Mouse (Mus musculus) forebrain, embryonic 14.5 days (tissue): ENCODE data around the gene Zfyve19. TPM values are rescaled to one million over a fixed set of nuclear protein-coding genes. Genes with fewer than 3 reads are reported as not detected.

Experiments used
- ATAC-seq: fragments of 200-750 bp; cut with Nextera tagmentation; 2 replicates; pipeline ENCODE4 v1.8.0; 2017; ENCODE audit warnings: mild to moderate bottlenecking, moderate library complexity
- DNase-seq: peaks from one replicate; pipeline ENCODE4 v3.0.0-alpha.2; 2015; ENCODE audit warnings: low spot score
- H3K27ac ChIP-seq: fragments of 300-500 bp; sonication (generic); 2 replicates; pipeline ENCODE4 v1.5.1; 2014; ENCODE audit warnings: low read depth, mild to moderate bottlenecking, control low read depth, low read length, moderate library complexity
- H3K27me3 ChIP-seq: fragments of 300-500 bp; sonication (generic); replicated peaks from 2 replicates; pipeline ENCODE4 v1.6.1; 2014; ENCODE audit warnings: low read length, control low read depth, mixed read lengths; ENCODE audit not compliant: control insufficient read depth, insufficient read depth
- H3K36me3 ChIP-seq: fragments of 300-500 bp; sonication (generic); 2 replicates; pipeline ENCODE4 v1.6.1; 2014; ENCODE audit warnings: low read length, control low read depth; ENCODE audit not compliant: control insufficient read depth, insufficient read depth
- H3K4me1 ChIP-seq: fragments of 300-500 bp; sonication (generic); 2 replicates; pipeline ENCODE4 v1.6.1; 2014; ENCODE audit warnings: antibody characterized with exemption, low read length, control low read depth; ENCODE audit not compliant: control insufficient read depth, insufficient read depth
- H3K4me2 ChIP-seq: fragments of 300-500 bp; sonication (generic); 2 replicates; pipeline ENCODE4 v1.6.1; 2014; ENCODE audit warnings: mild to moderate bottlenecking, control low read depth, low read length
- H3K4me3 ChIP-seq: fragments of 300-500 bp; sonication (generic); 2 replicates; pipeline ENCODE4 v1.5.1; 2014; ENCODE audit warnings: low read depth, low read length, control low read depth
- H3K9ac ChIP-seq: fragments of 300-500 bp; sonication (generic); 2 replicates; pipeline ENCODE4 v1.6.1; 2014; ENCODE audit warnings: mild to moderate bottlenecking, low read length, control low read depth, moderate library complexity
- H3K9me3 ChIP-seq: fragments of 300-500 bp; sonication (generic); replicated peaks from 2 replicates; pipeline ENCODE4 v1.6.1; 2016; ENCODE audit warnings: low read length, control low read depth, mixed read lengths; ENCODE audit not compliant: control insufficient read depth
- WGBS: fragments of 180-500 bp; shearing (Covaris S2); extraction: QIAGEN DNeasy Blood & Tissue Kit; methylation state at CpG from one replicate; pipeline ENCODE4 v1.1.7; 2014; 5-methylcytosine and 5-hydroxymethylcytosine counted together
- polyA plus RNA-seq: library from polyadenylated mRNA; unstranded; fragments of >200 nt; fragmentation: Nextera tagmentation; extraction: Ambion mirVana; gene quantifications from 2 replicates; pipeline ENCODE4 v1.2.1, GENCODE M21; 2014

Gene Zfyve19
- polyA plus RNA-seq, 1 experiment from 2014 or later, result 67.6 TPM

DNA sequence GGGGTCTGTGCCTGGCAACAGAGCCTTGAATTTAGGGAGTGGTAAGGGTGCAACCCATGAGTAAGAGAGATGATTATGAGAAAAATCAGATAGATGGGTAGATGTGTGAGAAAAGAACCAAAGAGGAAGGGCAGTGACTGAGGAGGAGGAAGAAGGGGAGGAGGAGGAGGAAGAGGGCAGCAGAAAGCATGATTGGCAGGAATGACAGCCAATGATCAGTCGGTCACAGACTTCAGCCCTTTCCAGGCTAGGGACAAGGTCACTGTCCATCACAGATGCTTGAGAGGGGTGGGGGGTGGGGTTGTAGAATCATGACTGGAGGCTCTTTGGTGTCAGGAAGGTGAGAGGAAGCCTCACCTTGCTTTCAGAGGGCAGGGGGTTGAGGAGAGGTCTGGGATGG lies 52.1 kb downstream of the Zfyve19 start:
- no peaks in the 10 kb centered on the region for H3K4me1 ChIP-seq
- no peaks in the 10 kb centered on the region for H3K27me3 ChIP-seq
- no peak for ATAC-seq
- no peak overlapping the region for H3K4me2 ChIP-seq
- DNase-seq, result no peak
- H3K9me3 ChIP-seq, result no peaks in the 10 kb centered on the region
- H3K36me3 ChIP-seq, result no peaks in the 10 kb centered on the region
- no peak overlapping the region for H3K4me3 ChIP-seq
- H3K9ac ChIP-seq, result no peak overlapping the region
- 50% methylated on average over 1 of the region's 1 CpGs for WGBS
- H3K27ac ChIP-seq, result no peak overlapping the region

DNA sequence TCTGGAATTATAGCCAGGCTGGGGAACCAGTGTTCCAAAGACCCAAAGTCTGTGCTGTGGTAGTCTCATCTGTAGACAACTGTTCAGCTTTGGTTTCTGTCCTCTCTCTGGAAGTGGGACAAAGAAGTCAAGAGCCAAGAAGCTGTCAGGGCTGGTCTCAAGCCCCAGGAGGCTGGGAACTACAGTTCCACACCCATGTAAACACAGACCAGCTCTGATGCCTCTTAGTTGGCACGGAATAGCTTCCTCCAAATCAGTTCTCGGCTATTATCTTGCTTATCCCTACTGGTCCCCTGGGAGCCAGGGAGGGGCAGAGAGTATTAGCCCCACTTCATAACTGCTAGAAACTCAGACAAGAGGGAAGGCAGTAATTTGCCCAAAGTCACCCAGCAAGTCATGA lies 52.9 kb downstream of the Zfyve19 start:
- DNase-seq (no peak), ATAC-seq (no peak)
- no peak overlapping the region for H3K4me3 ChIP-seq
- H3K4me1 ChIP-seq, result no peaks in the 10 kb centered on the region
- no peak overlapping the region for H3K4me2 ChIP-seq
- WGBS, result 63% methylated on average over 2 of the region's 2 CpGs
- H3K9ac ChIP-seq, result no peak overlapping the region
- H3K9me3 ChIP-seq, result no peaks in the 10 kb centered on the region
- no peaks in the 10 kb centered on the region for H3K36me3 ChIP-seq
- no peak overlapping the region for H3K27ac ChIP-seq
- no peaks in the 10 kb centered on the region for H3K27me3 ChIP-seq

GRCm38 (mm10) chr2:119262978-119263377 lies 54.6 kb downstream of the Zfyve19 start:
- no peaks in the 10 kb centered on the region for H3K27me3 ChIP-seq
- no peak overlapping the region for H3K4me2 ChIP-seq
- WGBS, result 30% methylated on average over 8 of the region's 8 CpGs
- H3K27ac ChIP-seq, result no peak overlapping the region
- no peak overlapping the region for H3K4me3 ChIP-seq
- ATAC-seq (no peak), DNase-seq (peak; percentile 48)
- no peaks in the 10 kb centered on the region for H3K36me3 ChIP-seq
- H3K4me1 ChIP-seq, result no peaks in the 10 kb centered on the region
- no peaks in the 10 kb centered on the region for H3K9me3 ChIP-seq
- no peak overlapping the region; the same call in 1 of the 2 replicates for H3K9ac ChIP-seq

- Histone ChIP-seq H3K27ac (no peak overlapping the region), H3K4me3 (no peak overlapping the region), H3K36me3 (no peaks in the 10 kb centered on the region), H3K4me2 (no peak overlapping the region), H3K9me3 (no peaks in the 10 kb centered on the region), H3K9ac (no peak overlapping the region), H3K4me1 (no peaks in the 10 kb centered on the region), H3K27me3 (no peaks in the 10 kb centered on the region)
- no peak for DNase-seq
- WGBS, result 78% methylated on average over 5 of the region's 5 CpGs
- no peak for ATAC-seq
These were observed 55.4 kb downstream of the Zfyve19 start for GRCm38 (mm10) chr2:119263813-119264212.

Other genes starting within 250 kb of the Zfyve19 start
- gene Ccdc32, start 179.2 kb upstream of the Zfyve19 start, polyA plus RNA-seq, result 39.4 and 41.6 TPM in 2 replicates
- gene Rpusd2, start 173.8 kb upstream of the Zfyve19 start, polyA plus RNA-seq, result 4.2 and 4.6 TPM in 2 replicates
- 21.1 and 25.2 TPM in 2 replicates for gene Knl1, start 161.5 kb upstream of the Zfyve19 start, polyA plus RNA-seq
- gene Rad51, start 95.8 kb upstream of the Zfyve19 start, polyA plus RNA-seq, result 20.9 and 29.9 TPM in 2 replicates
- gene Rmdn3, start 51.6 kb upstream of the Zfyve19 start, polyA plus RNA-seq, result 43.5 and 53.7 TPM in 2 replicates
- 1.7 and 2.5 TPM in 2 replicates for gene Gchfr, start 40.8 kb upstream of the Zfyve19 start, polyA plus RNA-seq
- 0.31 and 0.48 TPM in 2 replicates for gene Gm14137, start 34.1 kb upstream of the Zfyve19 start, polyA plus RNA-seq
- gene Dnajc17, start 178 bp downstream of the Zfyve19 start, polyA plus RNA-seq, result 24.6 and 29.0 TPM in 2 replicates
- not detected in 2 replicates for gene Ppp1r14d, start 21.3 kb downstream of the Zfyve19 start, polyA plus RNA-seq
- 0.27 and 0.39 TPM in 2 replicates for gene Spint1, start 28.7 kb downstream of the Zfyve19 start, polyA plus RNA-seq
- gene Rhov, start 62.7 kb downstream of the Zfyve19 start, polyA plus RNA-seq, result 8.5 and 12.7 TPM in 2 replicates
- gene Vps18, start 80.1 kb downstream of the Zfyve19 start, polyA plus RNA-seq, result 12.0 and 19.9 TPM in 2 replicates
- gene Dll4, start 117.2 kb downstream of the Zfyve19 start, polyA plus RNA-seq, result 2.9 and 3.8 TPM in 2 replicates
- gene Chac1, start 142.6 kb downstream of the Zfyve19 start, polyA plus RNA-seq, result 3.5 and 3.8 TPM in 2 replicates